Mouse (Mus musculus) B cell, adult 2 months (primary cell): ENCODE results near the gene Mogat2.

Source experiments
- DNase-seq, 2 experiments: peaks; one replicate each; pipeline ENCODE4 v3.0.0; 2022

Gene Mogat2

DNA sequence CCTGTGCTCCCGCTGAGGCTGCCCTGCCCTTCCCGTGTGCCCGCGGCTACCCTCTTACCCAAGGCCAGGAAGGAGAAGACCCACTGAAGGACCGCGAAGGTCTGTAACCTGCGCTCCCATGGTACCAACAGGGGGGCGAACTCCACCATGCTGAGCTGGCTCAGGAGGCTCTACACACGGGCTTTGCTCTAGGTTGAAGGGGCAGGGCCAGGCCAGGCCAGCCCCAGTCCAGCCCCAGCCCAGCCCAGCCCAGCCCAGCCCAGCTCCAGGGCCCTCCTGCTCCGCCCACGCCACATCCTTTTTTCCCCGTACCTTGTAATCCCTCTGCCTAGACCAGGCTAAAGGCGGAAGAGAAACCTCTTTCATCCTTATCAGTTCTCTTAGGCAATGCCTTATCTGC, at the start of gene Mogat2:
Gene Mogat2, minus strand, starts transcription at position 203 of the 400 bp plus-strand sequence.
- no peak for DNase-seq

DNA sequence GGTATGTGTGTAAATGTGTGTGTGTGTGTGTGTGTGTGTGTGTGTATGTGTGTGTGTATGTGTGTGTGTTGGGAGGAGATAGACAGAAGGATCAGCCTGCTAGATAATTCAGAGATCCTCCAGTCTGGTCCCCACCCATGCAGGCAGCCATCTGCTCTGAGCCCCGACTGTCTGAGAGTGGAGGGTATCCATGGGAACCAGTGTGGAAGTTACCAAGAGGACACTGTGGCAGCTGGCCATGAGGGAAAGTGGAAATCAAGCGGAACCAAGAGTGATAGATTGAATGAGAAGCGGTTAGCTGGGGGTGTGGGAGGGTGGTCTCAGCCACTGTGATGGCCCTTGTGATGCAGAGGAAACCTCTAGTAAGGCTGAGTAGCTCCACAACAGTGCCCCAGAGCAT, 48.9 kb upstream of the Mogat2 start:
- no peak for DNase-seq

DNA sequence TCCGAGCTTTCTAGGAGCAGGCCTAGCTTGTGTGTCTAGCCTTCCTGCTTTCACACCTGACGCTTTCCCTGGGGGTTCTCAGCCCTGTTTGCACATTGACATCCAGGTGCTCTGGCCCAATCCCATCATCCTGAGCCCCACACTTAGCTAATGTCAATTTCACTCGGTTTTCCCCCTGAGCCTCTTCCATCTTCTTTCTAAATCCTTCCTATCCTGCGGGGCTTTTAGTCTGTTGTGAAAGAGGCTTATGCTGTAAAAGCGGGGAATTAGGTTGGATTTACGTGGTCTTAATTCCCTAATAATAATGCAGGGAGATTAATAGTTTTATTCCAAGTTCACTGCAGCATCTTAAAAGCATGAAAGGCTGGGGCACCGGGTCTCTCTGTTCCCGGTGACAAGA, 41.2 kb upstream of the Mogat2 start:
- no peak for DNase-seq

DNA sequence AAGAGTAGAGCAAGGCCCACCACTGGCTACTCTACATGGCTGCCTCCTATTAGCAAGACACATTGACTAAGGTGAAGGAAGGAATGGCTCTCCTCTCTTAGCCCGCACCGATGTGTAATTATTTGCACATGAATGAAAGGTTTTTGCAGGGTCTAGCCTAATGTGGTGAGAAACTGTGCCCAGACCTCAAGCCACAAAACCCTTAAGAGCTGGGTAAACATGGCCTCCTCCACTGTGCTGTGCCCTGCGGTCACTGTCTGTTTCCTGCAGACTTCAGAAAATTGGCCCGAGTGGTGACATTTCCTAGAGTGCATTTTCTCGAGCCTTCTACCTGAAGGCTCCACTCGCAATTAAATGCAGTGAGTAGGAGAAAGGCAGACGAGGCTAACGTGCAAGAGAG, 39.9 kb upstream of the Mogat2 start:
- no peak for DNase-seq

DNA sequence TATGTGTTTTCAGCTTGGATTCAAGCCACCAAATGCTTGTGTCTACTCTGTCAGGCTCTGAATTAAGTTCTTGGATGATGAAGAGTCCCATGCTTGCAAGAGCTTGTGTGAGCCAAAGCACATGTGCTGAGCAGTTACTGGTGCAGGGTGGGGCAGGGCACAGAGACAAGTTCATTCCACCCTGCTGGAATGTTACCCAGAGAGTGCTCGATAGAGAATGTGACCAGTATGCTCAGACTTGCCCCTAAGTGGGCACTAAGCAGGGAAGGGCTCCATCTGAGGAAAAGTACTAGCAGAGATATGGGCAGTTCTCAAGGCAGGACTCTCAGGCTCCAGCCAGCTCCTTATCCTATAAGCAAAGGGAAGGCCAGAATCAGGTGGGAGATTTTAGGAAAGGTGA, 38.3 kb upstream of the Mogat2 start:
- DNase-seq = no peak

DNA sequence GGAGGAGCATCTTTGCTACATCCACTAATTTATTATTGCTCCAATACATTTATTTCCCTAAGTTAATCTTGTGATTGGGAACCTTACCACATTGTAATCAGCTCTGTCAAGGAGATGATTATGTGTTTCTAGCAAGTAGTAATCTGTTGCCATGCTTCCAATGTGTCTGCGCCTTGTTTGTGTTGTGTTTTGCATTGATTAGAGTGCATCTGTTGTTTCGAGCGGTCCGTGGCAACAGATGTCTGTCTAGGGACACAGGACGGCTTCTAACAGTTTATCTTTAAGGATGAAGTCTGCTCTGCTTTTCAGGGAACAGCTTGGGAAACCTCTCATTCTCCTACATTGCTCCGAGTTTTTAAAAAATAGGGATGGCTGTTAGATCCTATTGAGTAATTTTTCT, 36.7 kb upstream of the Mogat2 start:
- no peak for DNase-seq

DNA sequence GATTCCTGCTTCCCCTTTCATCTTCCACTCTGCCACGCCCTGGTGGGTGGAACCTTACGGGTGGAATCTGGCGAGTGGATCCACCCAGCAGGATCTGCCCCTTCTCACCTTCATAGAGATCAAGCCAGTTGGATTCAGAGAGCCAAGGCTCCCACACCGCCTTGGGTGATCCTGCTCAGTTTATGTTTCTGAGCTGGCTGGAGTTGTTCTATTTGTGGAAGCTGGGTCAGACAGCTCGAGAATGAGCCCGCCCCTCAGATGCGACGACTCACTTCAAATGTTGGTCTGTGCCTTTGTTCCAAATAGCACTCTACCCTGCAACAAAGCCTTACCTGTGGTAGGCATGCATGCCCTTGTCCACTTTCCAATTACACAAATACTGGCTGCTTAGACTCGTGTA, 33.2 kb upstream of the Mogat2 start:
- DNase-seq = no peak

DNA sequence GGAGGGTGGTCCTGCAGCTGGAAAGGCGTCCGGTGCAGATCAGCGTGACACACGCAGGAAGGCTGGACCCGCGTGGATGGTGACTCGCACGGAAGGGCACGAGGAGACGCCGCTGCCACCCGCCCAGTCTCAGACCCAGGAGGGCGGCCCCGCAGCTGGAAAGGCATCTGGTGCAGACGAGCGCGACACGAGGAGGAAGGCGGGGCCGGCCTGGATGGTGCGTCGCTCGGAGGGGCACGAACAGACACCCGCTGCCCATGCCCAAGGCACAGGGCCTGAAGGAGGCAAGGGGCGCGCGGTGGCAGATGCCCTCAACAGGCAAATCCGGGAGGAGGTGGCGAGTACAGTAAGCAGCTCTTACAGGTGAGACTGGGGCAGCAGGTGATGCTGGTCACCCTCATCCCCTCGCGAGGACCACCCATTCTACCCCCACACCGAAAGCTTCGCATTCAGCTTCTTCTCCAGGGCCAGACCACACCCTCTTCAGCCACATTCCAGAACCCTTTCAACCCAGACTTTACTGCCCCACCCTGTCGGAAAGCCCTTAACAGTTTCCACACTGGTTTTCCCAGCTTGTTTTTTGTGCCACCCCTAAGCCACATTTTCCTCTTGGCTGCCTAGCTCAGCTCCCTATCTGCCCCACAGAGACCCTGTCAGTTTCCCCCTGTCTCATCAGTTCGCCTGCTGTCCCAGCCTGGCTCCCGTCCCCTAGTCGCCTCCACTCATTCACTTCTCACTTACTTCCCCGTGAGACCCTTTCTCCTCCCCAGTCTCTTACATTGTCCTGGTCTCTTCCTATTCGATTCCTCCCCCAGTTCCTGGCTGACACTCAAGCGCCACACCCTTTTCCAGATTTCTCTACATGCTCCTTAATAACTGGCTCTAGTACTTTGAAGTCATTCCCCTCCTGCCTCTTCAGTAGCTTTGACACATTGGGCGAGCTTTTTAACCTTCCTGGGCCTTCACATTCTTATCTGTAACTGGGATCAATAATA, 30.8 kb upstream of the Mogat2 start:
- DNase-seq = no peak

DNA sequence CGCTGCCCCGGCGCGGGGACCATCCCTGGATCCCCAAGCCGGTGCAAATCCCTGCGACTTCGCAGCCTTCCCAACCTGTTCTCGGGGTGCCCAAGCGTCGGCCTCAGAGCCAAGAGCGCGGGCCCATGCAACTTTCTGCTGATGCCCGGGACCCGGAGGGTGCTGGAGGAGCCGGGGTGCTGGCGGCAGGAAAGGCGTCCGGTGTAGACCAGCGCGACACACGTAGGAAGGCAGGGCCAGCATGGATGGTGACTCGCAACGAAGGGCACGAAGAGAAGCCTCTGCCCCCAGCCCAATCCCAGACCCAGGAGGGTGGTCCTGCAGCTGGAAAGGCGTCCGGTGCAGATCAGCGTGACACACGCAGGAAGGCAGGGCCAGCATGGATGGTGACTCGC, 30.1 kb upstream of the Mogat2 start:
- no peak for DNase-seq

DNA sequence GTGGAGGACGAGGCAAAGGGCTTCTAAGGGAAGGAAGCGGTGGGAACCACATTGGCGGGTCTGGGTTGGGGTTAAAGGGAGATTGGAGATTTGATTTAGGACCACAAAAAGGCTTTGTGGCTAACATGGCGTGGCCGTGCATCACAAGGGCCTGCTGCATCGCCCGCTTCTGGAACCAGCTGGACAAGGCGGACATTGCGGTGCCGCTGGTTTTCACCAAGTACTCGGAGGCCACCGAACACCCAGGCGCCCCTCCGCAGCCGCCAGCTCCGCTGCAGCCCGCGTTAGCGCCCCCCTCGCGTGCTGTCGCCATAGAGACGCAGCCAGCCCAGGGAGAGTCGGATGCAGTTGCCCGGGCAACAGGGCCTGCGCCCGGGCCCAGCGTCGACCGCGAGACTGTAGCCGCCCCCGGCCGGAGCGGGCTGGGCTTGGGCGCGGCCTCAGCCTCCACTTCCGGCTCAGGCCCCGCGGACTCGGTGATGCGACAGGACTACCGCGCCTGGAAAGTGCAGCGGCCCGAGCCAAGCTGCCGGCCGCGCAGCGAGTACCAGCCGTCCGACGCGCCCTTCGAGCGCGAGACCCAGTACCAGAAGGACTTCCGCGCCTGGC, 29.6 kb upstream of the Mogat2 start:
- DNase-seq = peak in 1 of 2 experiments; percentile 4

DNA sequence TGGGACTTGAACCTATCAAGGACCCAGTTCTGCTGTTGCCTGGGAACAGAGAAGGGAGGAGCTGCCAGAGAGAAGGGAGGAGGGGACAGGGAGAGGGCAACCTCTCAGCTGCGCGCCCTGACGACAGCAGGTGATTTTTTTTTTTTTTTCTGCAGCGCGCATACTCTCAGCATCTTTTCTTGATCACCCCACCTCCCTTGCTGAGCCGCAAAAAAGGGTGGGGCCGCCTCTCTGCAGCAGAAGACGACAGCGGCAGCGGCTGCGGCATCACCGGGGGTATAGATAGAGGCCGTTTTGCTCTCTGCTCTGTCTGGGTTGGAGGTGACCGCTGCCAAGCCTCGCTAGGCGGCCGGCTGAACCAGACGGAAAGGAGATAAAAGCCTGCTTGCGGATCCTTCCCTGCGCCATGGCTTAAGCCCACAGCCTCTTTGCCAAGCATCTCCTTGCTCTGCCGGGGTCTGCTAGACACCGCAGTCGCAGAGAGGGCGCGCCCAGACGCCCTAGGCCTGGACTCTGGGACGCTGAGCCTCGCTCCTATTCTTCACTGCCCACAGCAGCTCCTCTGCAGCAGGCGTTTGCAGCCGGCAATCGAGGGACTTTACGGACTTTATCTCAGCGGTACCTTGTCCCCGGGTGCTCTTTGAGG, 29.0 kb upstream of the Mogat2 start, which contains the start of gene Map6:
Gene Map6, plus strand, starts transcription at position 197 of the 646 bp plus-strand sequence.
- no peak for DNase-seq

DNA sequence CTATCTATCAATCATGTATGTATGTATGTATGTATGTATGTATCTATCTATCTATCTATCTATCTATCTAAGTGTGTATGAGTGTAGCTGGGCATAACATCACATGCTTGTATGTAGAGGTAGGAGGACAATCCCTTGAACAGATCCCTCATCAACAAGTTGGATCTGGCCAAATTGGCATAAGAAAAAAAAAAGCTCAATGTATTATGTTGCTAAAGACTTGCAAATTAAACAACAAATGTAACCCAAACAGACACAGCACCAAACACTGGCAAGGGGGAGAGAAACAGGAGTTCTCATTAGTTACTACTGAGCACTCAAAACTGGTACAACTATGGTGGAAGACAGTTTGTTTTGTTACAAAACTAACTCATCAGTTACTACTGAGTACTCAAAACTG, 26.2 kb upstream of the Mogat2 start:
- no peak for DNase-seq

DNA sequence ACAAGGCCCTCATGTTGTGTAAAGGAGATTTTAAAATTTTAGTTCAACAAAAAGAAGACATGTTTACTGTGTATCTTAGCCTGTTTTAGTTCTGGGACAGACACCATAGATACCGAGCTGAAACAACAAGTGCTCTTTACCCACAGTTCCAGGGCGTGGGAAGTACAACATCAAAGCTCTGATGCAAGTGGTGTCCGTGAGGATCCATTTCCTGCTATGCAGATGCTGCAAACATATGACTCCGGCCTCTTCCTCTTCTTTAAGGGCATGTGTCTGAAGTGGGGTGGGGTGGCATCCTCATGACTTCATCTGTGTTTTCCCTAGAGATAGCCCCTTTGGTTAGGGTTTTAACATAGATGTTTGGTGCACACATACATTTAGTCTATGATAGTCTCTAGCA, 25.1 kb upstream of the Mogat2 start:
- DNase-seq = no peak

DNA sequence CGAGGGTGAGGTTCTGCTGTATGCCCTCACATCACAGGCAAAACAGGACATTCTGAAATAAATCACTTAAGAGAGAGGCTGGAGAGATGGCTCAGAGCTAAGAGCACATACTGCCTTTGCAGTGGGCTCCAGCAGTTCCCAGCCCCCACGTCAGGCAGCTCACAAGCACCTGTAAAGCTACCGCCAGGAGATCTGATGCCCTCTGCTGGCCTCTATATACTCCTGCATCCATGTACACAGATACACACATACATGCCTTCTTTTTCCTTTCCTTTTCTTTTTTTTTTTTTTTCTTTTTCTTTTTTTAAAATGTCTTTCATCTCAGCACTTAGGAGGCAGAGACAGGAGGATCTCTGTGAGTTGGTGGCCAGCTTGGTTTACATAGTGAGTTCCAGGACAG, 23.5 kb upstream of the Mogat2 start:
- no peak for DNase-seq

DNA sequence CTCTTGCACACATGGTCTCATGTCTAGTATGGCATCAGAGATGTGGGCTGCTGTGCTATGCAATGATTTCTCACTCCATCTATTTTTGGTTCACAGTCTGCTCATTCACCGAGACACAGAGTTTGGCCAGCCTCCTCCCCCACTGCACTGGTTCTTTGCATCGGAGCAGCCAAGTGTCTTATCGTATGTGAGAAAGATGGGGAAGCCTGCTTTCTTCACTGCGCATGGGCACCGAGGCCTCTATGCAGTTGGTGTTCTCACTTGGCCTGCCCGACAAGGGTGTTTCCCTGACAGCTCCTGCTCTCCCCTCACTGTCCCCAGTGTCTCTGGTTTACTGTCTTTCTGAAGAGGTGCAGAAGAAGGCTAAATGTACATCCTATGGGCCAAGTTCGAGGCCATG, 16.6 kb upstream of the Mogat2 start:
- no peak for DNase-seq

DNA sequence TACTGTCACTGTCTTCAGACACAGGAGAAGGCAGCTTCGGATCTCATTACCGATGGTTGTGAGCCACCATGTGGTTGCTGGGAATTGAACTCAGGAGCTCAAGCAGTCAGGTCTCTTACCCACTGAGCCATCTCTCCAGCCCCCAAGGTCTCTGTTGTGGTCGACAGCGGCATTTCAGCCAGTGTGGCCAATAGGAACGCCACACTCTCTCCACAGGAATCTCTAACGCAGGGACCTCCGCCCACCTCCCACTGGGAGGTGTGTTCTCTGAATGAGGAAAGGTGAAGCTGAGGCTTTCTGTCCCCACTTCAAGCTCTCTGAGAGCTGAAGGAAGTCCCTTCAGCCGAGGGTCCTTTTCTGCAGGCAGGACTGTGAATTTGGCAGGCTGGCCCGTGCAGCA, 12.0 kb upstream of the Mogat2 start:
- DNase-seq = no peak

DNA sequence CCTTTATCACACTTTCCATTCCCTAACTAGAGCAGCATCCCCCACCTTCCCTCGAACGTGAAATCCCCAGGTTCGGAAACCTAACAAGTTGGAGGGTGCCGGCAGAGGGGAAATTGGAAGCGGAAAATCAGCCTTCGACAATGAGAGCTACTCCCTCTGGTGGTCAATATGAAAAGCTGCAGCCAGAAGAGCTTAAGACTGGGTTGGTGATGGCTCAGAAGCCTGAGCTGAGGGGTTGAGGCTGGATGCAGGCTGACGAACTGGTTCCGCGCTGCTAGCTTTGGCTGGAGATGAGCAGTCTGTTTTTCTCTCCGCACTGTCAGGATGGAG, 11.1 kb upstream of the Mogat2 start:
- peak; percentile 44 to 45 for DNase-seq

DNA sequence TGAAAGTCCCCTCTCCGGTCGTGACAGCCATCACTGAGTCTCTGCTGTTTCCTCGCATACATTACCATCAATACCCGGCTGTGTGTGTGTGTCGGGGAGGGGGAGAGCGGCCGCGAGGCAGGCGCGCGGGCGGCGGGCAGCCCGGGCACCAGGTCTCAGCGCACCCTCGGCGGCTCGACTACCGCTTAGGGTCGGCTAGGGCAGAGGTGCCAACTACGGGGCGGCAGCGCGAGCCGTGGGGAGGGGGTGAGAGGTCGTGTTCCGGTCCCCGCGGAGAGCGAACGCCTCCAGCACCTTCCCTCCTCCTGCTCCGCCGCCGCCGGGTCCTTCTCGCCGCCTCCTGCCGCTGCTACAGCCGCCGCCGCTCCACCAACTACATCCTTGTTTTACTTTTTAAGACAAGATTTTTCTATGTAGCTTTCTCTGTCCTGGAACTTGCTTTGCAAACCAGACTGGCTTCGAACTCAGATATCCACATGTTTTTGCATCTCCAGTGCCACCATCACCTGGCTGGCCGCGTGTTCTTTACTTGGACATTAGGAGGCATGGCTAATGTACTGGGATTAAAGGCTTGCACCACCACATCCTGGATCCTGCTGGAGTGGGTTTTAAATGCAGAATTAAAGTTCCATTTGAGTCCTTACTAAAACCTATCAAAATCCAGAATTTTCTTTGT, 10.6 kb upstream of the Mogat2 start:
- DNase-seq = peak; percentile 8 to 11

DNA sequence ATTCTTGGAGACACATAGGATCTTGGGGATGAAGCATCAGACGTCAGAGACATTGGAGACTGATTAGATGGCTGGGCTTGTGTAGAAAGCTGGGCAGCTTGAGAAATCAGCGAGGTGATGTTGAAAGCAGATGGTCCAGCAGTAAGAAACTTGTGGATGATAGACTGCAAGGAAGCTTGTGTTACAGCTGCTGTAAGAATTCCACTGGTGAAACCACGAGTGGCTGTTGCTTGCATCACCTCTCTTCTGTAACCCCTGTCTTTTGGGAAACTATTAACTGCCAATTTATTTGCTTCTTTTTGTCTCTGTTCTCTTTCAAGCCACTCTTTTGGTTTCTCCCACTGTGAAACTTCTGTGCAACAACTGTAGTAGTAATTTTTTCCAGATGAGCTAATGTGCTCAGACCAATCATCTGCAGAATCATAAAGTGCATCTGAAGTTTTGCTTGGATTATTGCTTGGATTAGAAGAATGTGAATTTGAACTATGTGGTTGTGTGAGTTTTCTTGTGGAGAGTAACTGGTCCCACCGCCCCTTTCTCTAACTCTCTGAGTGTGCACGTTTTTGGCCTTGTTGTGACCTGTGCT, 9.8 kb upstream of the Mogat2 start:
- no peak for DNase-seq

DNA sequence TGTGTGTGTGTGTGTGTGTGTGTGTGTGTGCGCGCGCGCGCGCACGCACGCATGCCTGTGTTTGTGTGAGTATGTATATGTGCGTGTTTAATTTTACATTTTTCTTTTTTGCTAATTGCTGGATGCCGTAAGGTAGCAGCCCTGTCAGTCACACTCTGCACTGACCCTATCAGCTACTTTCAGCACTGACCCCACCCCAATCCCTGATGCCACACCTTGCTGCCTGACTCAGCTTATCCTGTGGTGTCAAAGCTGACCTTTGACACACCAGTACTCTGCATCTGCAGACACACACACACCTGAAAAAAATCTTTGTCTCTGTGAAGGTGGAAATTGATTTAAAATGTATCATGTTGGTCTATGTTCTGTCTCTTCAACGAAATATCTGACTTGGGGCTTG, 3.7 kb upstream of the Mogat2 start:
- DNase-seq = no peak

DNA sequence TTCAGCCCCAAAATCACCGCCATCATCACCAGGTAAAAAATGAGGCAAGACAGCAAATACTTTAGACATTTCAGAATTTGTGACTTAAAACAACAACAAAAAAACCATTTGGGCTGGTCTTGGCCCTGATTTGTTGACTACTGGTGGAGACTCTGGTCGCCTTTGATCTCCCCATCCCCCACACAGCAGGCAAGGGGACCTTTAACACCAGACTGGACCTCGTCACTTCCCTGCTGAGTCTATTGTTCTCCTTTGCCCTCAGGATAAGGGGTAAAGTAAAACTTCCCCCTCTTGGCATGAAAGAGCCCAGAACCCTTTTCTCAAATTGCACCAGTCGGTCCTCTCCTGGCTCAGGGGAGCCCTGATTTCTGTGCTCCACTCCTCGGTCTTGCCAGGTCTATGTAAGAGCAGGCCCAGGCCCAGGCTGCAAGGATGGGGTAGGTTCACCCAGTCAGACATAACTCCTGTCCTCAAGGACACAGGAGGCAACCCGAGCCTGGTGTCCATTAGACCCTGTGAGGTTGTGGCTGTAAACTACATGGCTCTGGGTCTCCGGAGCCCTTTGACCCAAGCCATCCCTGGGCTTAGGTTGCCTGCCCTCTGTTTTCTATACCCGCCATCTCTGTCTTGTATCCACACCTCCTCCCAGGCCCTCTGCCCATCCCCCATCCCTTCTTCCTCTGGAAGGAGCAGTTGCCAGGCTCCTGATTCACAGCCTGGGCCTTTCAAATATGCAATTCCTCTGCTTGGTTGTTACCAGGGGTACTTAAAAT, 1.3 kb downstream of the Mogat2 start:
- no peak for DNase-seq

DNA sequence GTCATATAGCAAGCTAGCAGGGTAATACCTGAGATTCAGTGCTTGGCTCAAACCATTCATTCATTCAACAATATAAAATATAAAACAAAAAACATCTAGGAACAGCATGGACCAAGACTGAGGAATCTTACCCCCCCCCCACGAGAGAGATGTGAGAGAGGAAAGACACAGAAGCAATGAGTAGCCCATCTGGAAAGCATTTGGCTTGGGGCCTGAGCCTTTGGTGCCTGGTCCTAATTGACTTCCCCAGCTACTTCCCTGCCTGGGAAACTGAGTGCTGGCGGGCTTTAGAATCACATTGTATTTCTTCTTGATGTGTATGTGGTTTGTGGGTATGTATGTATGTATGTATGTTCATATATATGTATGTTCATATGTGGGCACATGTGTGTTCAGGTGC, 2.8 kb downstream of the Mogat2 start:
- no peak for DNase-seq
